Mouse (Mus musculus): ENCODE measurements around the gene Prrx1. TPM values are rescaled to one million over a fixed set of nuclear protein-coding genes. Genes with fewer than 3 reads are reported as not detected.

The Prrx1 gene
- polyA plus RNA-seq (2011; ENCODE audit: insufficient read depth, insufficient read length, low replicate concordance, missing spikeins) = 3.3 and 6.0 TPM in 2 replicates

- Histone ChIP-seq H3K27ac (ENCODE audit: control insufficient read depth, insufficient read depth, low read depth, low read length, poor library complexity) (no peak within 1 kb of the TSS), H3K4me3 (replicated peaks; ENCODE audit: control insufficient read depth, low read depth, low read length) (no peak within 1 kb of the TSS), H3K4me1 (ENCODE audit: control insufficient read depth, insufficient read depth, low read length) (no peaks in the 10 kb centered on the region)
- no peak for TF ChIP-seq CTCF (IDR thresholded peaks at IDR 0.05; ENCODE audit: control insufficient read depth, insufficient read depth, low read length)
- TF ChIP-seq POLR2A (IDR thresholded peaks at IDR 0.05; ENCODE audit: borderline replicate concordance, control insufficient read depth, low read depth, low read length) = no peak
- 4% methylated on average over 17 of the region's 17 CpGs for WGBS
These were observed at the start of gene Prrx1 for GRCm38 (mm10) chr1:163313101-163313773. Gene Prrx1 (minus strand): TSS chr1:163313710.

GRCm38 (mm10) chr1:163362202-163362601 is 48.7 kb upstream of the Prrx1 start:
- no peak overlapping the region for H3K4me3 ChIP-seq (replicated peaks; ENCODE audit: control insufficient read depth, low read depth, low read length)
- H3K4me1 ChIP-seq (ENCODE audit: control insufficient read depth, insufficient read depth, low read length) = no peaks in the 10 kb centered on the region
- WGBS = 76% methylated on average over 8 of the region's 8 CpGs
- TF ChIP-seq POLR2A (IDR thresholded peaks at IDR 0.05; ENCODE audit: borderline replicate concordance, control insufficient read depth, low read depth, low read length) = no peak
- no peak for TF ChIP-seq CTCF (IDR thresholded peaks at IDR 0.05; ENCODE audit: control insufficient read depth, insufficient read depth, low read length)
- H3K27ac ChIP-seq (ENCODE audit: control insufficient read depth, insufficient read depth, low read depth, low read length, poor library complexity) = no peak overlapping the region

- no peaks in the 10 kb centered on the region for H3K4me1 ChIP-seq (ENCODE audit: control insufficient read depth, insufficient read depth, low read length)
- no peak overlapping the region for H3K27ac ChIP-seq (ENCODE audit: control insufficient read depth, insufficient read depth, low read depth, low read length, poor library complexity)
- WGBS = 82% methylated on average over 5 of the region's 5 CpGs
- no peak overlapping the region for H3K4me3 ChIP-seq (replicated peaks; ENCODE audit: control insufficient read depth, low read depth, low read length)
- no peak for TF ChIP-seq POLR2A (IDR thresholded peaks at IDR 0.05; ENCODE audit: borderline replicate concordance, control insufficient read depth, low read depth, low read length)
- no peak for TF ChIP-seq CTCF (IDR thresholded peaks at IDR 0.05; ENCODE audit: control insufficient read depth, insufficient read depth, low read length)
These were observed 47.9 kb upstream of the Prrx1 start for GRCm38 (mm10) chr1:163361376-163361775.

GRCm38 (mm10) chr1:163360796-163361195 is 47.3 kb upstream of the Prrx1 start:
- TF ChIP-seq POLR2A (IDR thresholded peaks at IDR 0.05; ENCODE audit: borderline replicate concordance, control insufficient read depth, low read depth, low read length) (no peak), CTCF (IDR thresholded peaks at IDR 0.05; ENCODE audit: control insufficient read depth, insufficient read depth, low read length) (no peak)
- Histone ChIP-seq H3K27ac (ENCODE audit: control insufficient read depth, insufficient read depth, low read depth, low read length, poor library complexity) (no peak overlapping the region), H3K4me3 (replicated peaks; ENCODE audit: control insufficient read depth, low read depth, low read length) (no peak overlapping the region), H3K4me1 (ENCODE audit: control insufficient read depth, insufficient read depth, low read length) (no peaks in the 10 kb centered on the region)
- WGBS = 72% methylated on average over 6 of the region's 6 CpGs

GRCm38 (mm10) chr1:163359521-163359920 is 46.0 kb upstream of the Prrx1 start:
- no peaks in the 10 kb centered on the region for H3K4me1 ChIP-seq (ENCODE audit: control insufficient read depth, insufficient read depth, low read length)
- H3K4me3 ChIP-seq (replicated peaks; ENCODE audit: control insufficient read depth, low read depth, low read length) = no peak overlapping the region
- no peak overlapping the region for H3K27ac ChIP-seq (ENCODE audit: control insufficient read depth, insufficient read depth, low read depth, low read length, poor library complexity)
- WGBS = 84% methylated on average over 3 of the region's 3 CpGs
- TF ChIP-seq CTCF (IDR thresholded peaks at IDR 0.05; ENCODE audit: control insufficient read depth, insufficient read depth, low read length) (no peak), POLR2A (IDR thresholded peaks at IDR 0.05; ENCODE audit: borderline replicate concordance, control insufficient read depth, low read depth, low read length) (no peak)

- TF ChIP-seq CTCF (IDR thresholded peaks at IDR 0.05; ENCODE audit: control insufficient read depth, insufficient read depth, low read length) (no peak), POLR2A (IDR thresholded peaks at IDR 0.05; ENCODE audit: borderline replicate concordance, control insufficient read depth, low read depth, low read length) (no peak)
- no peaks in the 10 kb centered on the region for H3K4me1 ChIP-seq (ENCODE audit: control insufficient read depth, insufficient read depth, low read length)
- no peak overlapping the region for H3K4me3 ChIP-seq (replicated peaks; ENCODE audit: control insufficient read depth, low read depth, low read length)
- no peak overlapping the region for H3K27ac ChIP-seq (ENCODE audit: control insufficient read depth, insufficient read depth, low read depth, low read length, poor library complexity)
- 71% methylated on average over 7 of the region's 7 CpGs for WGBS
These were observed 44.7 kb upstream of the Prrx1 start for GRCm38 (mm10) chr1:163358165-163358564.

- no peaks in the 10 kb centered on the region for H3K4me1 ChIP-seq (ENCODE audit: control insufficient read depth, insufficient read depth, low read length)
- TF ChIP-seq CTCF (IDR thresholded peaks at IDR 0.05; ENCODE audit: control insufficient read depth, insufficient read depth, low read length) (no peak), POLR2A (IDR thresholded peaks at IDR 0.05; ENCODE audit: borderline replicate concordance, control insufficient read depth, low read depth, low read length) (no peak)
- WGBS = 70% methylated on average over 6 of the region's 6 CpGs
- H3K27ac ChIP-seq (ENCODE audit: control insufficient read depth, insufficient read depth, low read depth, low read length, poor library complexity) = no peak overlapping the region
- no peak overlapping the region for H3K4me3 ChIP-seq (replicated peaks; ENCODE audit: control insufficient read depth, low read depth, low read length)
These were observed 44.2 kb upstream of the Prrx1 start for GRCm38 (mm10) chr1:163357733-163358132.

GRCm38 (mm10) chr1:163356167-163356566 is 42.7 kb upstream of the Prrx1 start:
- Histone ChIP-seq H3K27ac (ENCODE audit: control insufficient read depth, insufficient read depth, low read depth, low read length, poor library complexity) (no peak overlapping the region), H3K4me3 (replicated peaks; ENCODE audit: control insufficient read depth, low read depth, low read length) (no peak overlapping the region), H3K4me1 (ENCODE audit: control insufficient read depth, insufficient read depth, low read length) (no peaks in the 10 kb centered on the region)
- no peak for TF ChIP-seq POLR2A (IDR thresholded peaks at IDR 0.05; ENCODE audit: borderline replicate concordance, control insufficient read depth, low read depth, low read length)
- TF ChIP-seq CTCF (IDR thresholded peaks at IDR 0.05; ENCODE audit: control insufficient read depth, insufficient read depth, low read length) = no peak
- 66% methylated on average over 4 of the region's 4 CpGs for WGBS
